31 mouse cellular contexts compared by ENCODE assay signal in genomic region chr6:138095060-138095459, GRCm38 (mm10). TPM values are rescaled to one million over a fixed set of nuclear protein-coding genes. Genes with fewer than 3 reads are reported as not detected.
"Had no signal": no experiment of that assay in that cellular context is flagged by ENCODE, and none has a peak within 500 bp of the region (broad histone marks: within the 10 kb centered on the region; RNA-seq: fewer than 3 reads in every experiment).

No protein-coding gene starts in this region.

- H3K4me2 ChIP-seq: heart, embryonic 11.5 days; heart, embryonic 13.5 days; heart, embryonic 15.5 days; hindbrain, embryonic 12.5 days; hindbrain, embryonic 14.5 days; limb, embryonic 12.5 days; liver, embryonic 11.5 days had no signal

- H3K27ac ChIP-seq: gastrocnemius, adult 2 months; heart, adult 2 months; heart, embryonic 13.5 days; heart, embryonic 15.5 days; hindbrain, embryonic 10.5 days; hindbrain, embryonic 12.5 days; hindbrain, embryonic 14.5 days; layer of hippocampus, adult 2 months; left cerebral cortex, adult 2 months; limb, embryonic 10.5 days; limb, embryonic 12.5 days had no signal

- H3K4me1 ChIP-seq: heart, embryonic 13.5 days; heart, embryonic 15.5 days; hindbrain, embryonic 10.5 days; hindbrain, embryonic 12.5 days; limb, embryonic 10.5 days; limb, embryonic 12.5 days had no signal

- H3K9ac ChIP-seq: heart, embryonic 13.5 days; heart, embryonic 15.5 days; hindbrain, embryonic 12.5 days; hindbrain, embryonic 14.5 days; limb, embryonic 12.5 days had no signal

- H3K27me3 ChIP-seq: heart, embryonic 13.5 days; heart, embryonic 15.5 days; hindbrain, embryonic 12.5 days; limb, embryonic 12.5 days had no signal

- H3K4me3 ChIP-seq: gastrocnemius, adult 2 months; heart, adult 2 months; heart, embryonic 13.5 days; heart, embryonic 15.5 days; hindbrain, embryonic 10.5 days; hindbrain, embryonic 12.5 days; layer of hippocampus, adult 2 months; left cerebral cortex, adult 2 months; limb, embryonic 10.5 days; limb, embryonic 12.5 days had no signal

- H3K9me3 ChIP-seq: heart, embryonic 13.5 days; heart, embryonic 15.5 days; hindbrain, embryonic 10.5 days; hindbrain, embryonic 12.5 days; limb, embryonic 10.5 days; limb, embryonic 12.5 days had no signal

- ATAC-seq: hindbrain, embryonic 16.5 days; inflammation-experienced regulatory T-cells, adult 6 months; intestine, embryonic 16.5 days had no signal

- H3K36me3 ChIP-seq: heart, embryonic 13.5 days; heart, embryonic 15.5 days; hindbrain, embryonic 10.5 days; hindbrain, embryonic 12.5 days; limb, embryonic 10.5 days; limb, embryonic 12.5 days had no signal

- DNase-seq: gastrocnemius, adult 2 months; gastrocnemius, postnatal 10 days; gastrocnemius, postnatal 25 days; heart, adult 11 months; heart, adult 2 months; heart, postnatal 14 days; heart, postnatal 36 days; kidney, adult 18-20 months; kidney, adult 8-10 months; kidney, postnatal 10 days; kidney, postnatal 25 days; kidney, postnatal 4 days; liver had no signal

RNA-seq across cellular contexts. Expression of gene Slc15a5, which starts 15.3 kb away (rescaled TPM):
- total RNA-seq: gastrocnemius, postnatal 10 days; gastrocnemius, postnatal 4 days; heart, adult 2 months; heart, postnatal 14 days; heart, postnatal 36 days; layer of hippocampus, adult 2 months; layer of hippocampus, postnatal 10 days; left cerebral cortex, postnatal 36 days had no signal
- polyA plus RNA-seq: heart, adult 2 months; heart, embryonic 13.5 days; hindbrain, embryonic 10.5 days; hindbrain, embryonic 12.5 days; hindbrain, embryonic 14.5 days; hindbrain, embryonic 16.5 days; inflammation-experienced regulatory T-cells, adult 6 months; intestine, embryonic 16.5 days; kidney, embryonic 14.5 days; limb, embryonic 10.5 days; limb, embryonic 12.5 days; liver, embryonic 11.5 days had no signal
